In genomic region chr19:6979001-6979479, GRCm38 (mm10) we compare ENCODE assay signal across 7 mouse cellular contexts. TPM values are rescaled to one million over a fixed set of nuclear protein-coding genes. Genes with fewer than 3 reads are reported as not detected.
DNase-seq lines count a peak whose midpoint lies in the region; ATAC-seq lines count a peak whose summit lies in the region.

No protein-coding gene starts in this region.

- H3K36me3 ChIP-seq in megakaryocyte, embryonic 14.5 days (replicated peaks; ENCODE audit: low read length) = peaks cover 38% of the 10 kb centered on the region
- no peaks in the 10 kb centered on the region; the same call in 1 of the 2 replicates for H3K36me3 ChIP-seq in forebrain, embryonic 11.5 days (ENCODE audit: control insufficient read depth, insufficient read depth, low read length)
- H3K36me3 ChIP-seq in kidney, embryonic 14.5 days (ENCODE audit: control insufficient read depth, insufficient read depth, low read length) = peaks cover 34% of the 10 kb centered on the region
- H3K36me3 ChIP-seq in macrophage (ENCODE audit: inconsistent target) = 0 out of 2 replicates have a peak, but pooled peaks cover 6% of the 10 kb centered on the region

- no peaks in the 10 kb centered on the region for H3K27me3 ChIP-seq in megakaryocyte, embryonic 14.5 days (replicated peaks)
- H3K27me3 ChIP-seq in forebrain, embryonic 11.5 days (ENCODE audit: control insufficient read depth, insufficient read depth, low read length) = no peaks in the 10 kb centered on the region
- H3K27me3 ChIP-seq in kidney, embryonic 14.5 days (ENCODE audit: control insufficient read depth, insufficient read depth, low read length) = no peaks in the 10 kb centered on the region

- WGBS in forebrain, embryonic 11.5 days = 15% methylated on average over 11 of the region's 11 CpGs
- WGBS in kidney, embryonic 14.5 days = 9% methylated on average over 11 of the region's 11 CpGs
- WGBS in macrophage (ENCODE audit: missing documents) = 30% methylated on average over 10 of the region's 11 CpGs

- peak overlapping the region; percentile 67 for H3K4me2 ChIP-seq in forebrain, embryonic 11.5 days (ENCODE audit: low read depth, low read length, severe bottlenecking)
- H3K4me2 ChIP-seq in kidney, embryonic 14.5 days (replicated peaks; ENCODE audit: low read depth, low read length) = peak overlapping the region; percentile 77

- peaks cover 46% of the 10 kb centered on the region for H3K79me2 ChIP-seq in macrophage (ENCODE audit: inconsistent target)

- H3K9ac ChIP-seq in forebrain, embryonic 11.5 days (ENCODE audit: low read length) = peak overlapping the region; percentile 62
- peak overlapping the region; percentile 66 for H3K9ac ChIP-seq in kidney, embryonic 14.5 days (ENCODE audit: low read depth, low read length)

- no peak for ATAC-seq in megakaryocyte, adult 5-6 weeks (ENCODE audit: poor library complexity, severe bottlenecking)
- no peak for ATAC-seq in forebrain, embryonic 11.5 days (replicated peaks; ENCODE audit: low FRiP score)
- ATAC-seq in kidney, embryonic 14.5 days (ENCODE audit: low FRiP score, low TSS enrichment) = peak; percentile 0; the same call in 1 of the 2 replicates

- peak; percentile 53 to 73 for DNase-seq in adrenal gland, postnatal 36 days
- no peak for DNase-seq in forebrain, embryonic 11.5 days (ENCODE audit: low spot score)
- peak; percentile 66 for DNase-seq in thymus, postnatal 14 days

- H3K4me1 ChIP-seq in megakaryocyte, embryonic 14.5 days = peaks cover 66% of the 10 kb centered on the region
- peaks cover 22% of the 10 kb centered on the region for H3K4me1 ChIP-seq in forebrain, embryonic 11.5 days (replicated peaks; ENCODE audit: control insufficient read depth, insufficient read depth, low read length)
- H3K4me1 ChIP-seq in kidney, embryonic 14.5 days (ENCODE audit: control insufficient read depth, insufficient read depth, low read length) = peaks cover 34% of the 10 kb centered on the region

- peak overlapping the region; percentile 50; the same call in 1 of the 2 replicates for H3K27ac ChIP-seq in forebrain, embryonic 11.5 days (ENCODE audit: low read depth, low read length)
- peak overlapping the region; percentile 74; the same call in 1 of the 2 replicates for H3K27ac ChIP-seq in kidney, embryonic 14.5 days (ENCODE audit: low read depth, low read length)
- H3K27ac ChIP-seq in macrophage = peak overlapping the region; percentile 70

- no peaks in the 10 kb centered on the region for H3K9me3 ChIP-seq in megakaryocyte, embryonic 14.5 days
- no peaks in the 10 kb centered on the region for H3K9me3 ChIP-seq in forebrain, embryonic 11.5 days (ENCODE audit: control insufficient read depth, low read length)
- no peaks in the 10 kb centered on the region for H3K9me3 ChIP-seq in kidney, embryonic 14.5 days (ENCODE audit: control insufficient read depth, low read length)

- peak overlapping the region; percentile 99 for H3K4me3 ChIP-seq in megakaryocyte, embryonic 14.5 days (replicated peaks)
- peak overlapping the region; percentile 42 for H3K4me3 ChIP-seq in forebrain, embryonic 11.5 days (ENCODE audit: low read depth, low read length)
- peak overlapping the region; percentile 69 for H3K4me3 ChIP-seq in kidney, embryonic 14.5 days (ENCODE audit: low read length)
- peak overlapping the region; percentile 60 for H3K4me3 ChIP-seq in macrophage (ENCODE audit: inconsistent target)

RNA-seq across cellular contexts. Expression of gene Fkbp2, which starts 1.3 kb away (rescaled TPM):
- polyA plus RNA-seq in megakaryocyte, embryonic 14.5 days (2012; ENCODE audit: insufficient read depth, low replicate concordance) = 154 and 460 TPM in 2 replicates
- total RNA-seq in megakaryocyte, adult 5-6 weeks (2015) = 127 and 145 TPM in 2 replicates
- total RNA-seq in megakaryocyte, adult 5-6 weeks (2017) = 141 and 155 TPM in 2 replicates
- total RNA-seq in adrenal gland, postnatal 36 days (2021) = 100 to 1,000 TPM in 1 of 2 experiments, 10 to 100 TPM in 1; 93.3 to 103 TPM
- 65.4 and 80.7 TPM in 2 replicates for polyA plus RNA-seq in forebrain, embryonic 11.5 days (2014; fragmentation: Nextera tagmentation; extraction: Ambion mirVana)
- 89.7 and 118 TPM in 2 replicates for polyA plus RNA-seq in kidney, embryonic 14.5 days (2014; fragmentation: Nextera tagmentation; extraction: Ambion mirVana)
- 10 to 100 TPM; 13.2 to 62.3 (median 33.3) TPM for total RNA-seq in macrophage (2018; cell fraction: chromatin; rRNA removed)
- 100 to 1,000 TPM in 19 of 26 experiments, 10 to 100 TPM in 7; 83.0 to 136 (median 111) TPM for total RNA-seq in macrophage (2018; cell fraction: cytosol; rRNA removed)
- total RNA-seq in macrophage (2018; cell fraction: nucleus; rRNA removed) = 100 to 1,000 TPM in 3 of 26 experiments, 10 to 100 TPM in 23; 35.1 to 113 (median 84.1) TPM
- polyA plus RNA-seq in macrophage (2018) = 146 to 269 TPM (median 153 TPM) in 3 replicates

RNA-seq across cellular contexts. Expression of gene Plcb3, which starts 2.8 kb away (rescaled TPM):
- 39.2 and 49.3 TPM in 2 replicates for polyA plus RNA-seq in megakaryocyte, embryonic 14.5 days (2012; ENCODE audit: insufficient read depth, low replicate concordance)
- 10.4 and 11.8 TPM in 2 replicates for total RNA-seq in megakaryocyte, adult 5-6 weeks (2015)
- 13.4 and 14.1 TPM in 2 replicates for total RNA-seq in megakaryocyte, adult 5-6 weeks (2017)
- total RNA-seq in adrenal gland, postnatal 36 days (2021) = 10 to 100 TPM; 41.8 to 44.5 TPM
- 21.2 and 24.1 TPM in 2 replicates for polyA plus RNA-seq in forebrain, embryonic 11.5 days (2014; fragmentation: Nextera tagmentation; extraction: Ambion mirVana)
- 24.4 and 38.9 TPM in 2 replicates for polyA plus RNA-seq in kidney, embryonic 14.5 days (2014; fragmentation: Nextera tagmentation; extraction: Ambion mirVana)
- total RNA-seq in macrophage (2018; cell fraction: chromatin; rRNA removed) = 100 to 1,000 TPM in 11 of 26 experiments, 10 to 100 TPM in 15; 62.5 to 333 (median 91.9) TPM
- 10 to 100 TPM in 24 of 26 experiments, 1 to 10 TPM in 2; 7.6 to 22.0 (median 14.4) TPM for total RNA-seq in macrophage (2018; cell fraction: cytosol; rRNA removed)
- 100 to 1,000 TPM in 2 of 26 experiments, 10 to 100 TPM in 24; 23.3 to 148 (median 41.0) TPM for total RNA-seq in macrophage (2018; cell fraction: nucleus; rRNA removed)
- polyA plus RNA-seq in macrophage (2018) = 15.2 to 25.2 TPM (median 24.8 TPM) in 3 replicates

RNA-seq across cellular contexts. Expression of gene Ppp1r14b, which starts 4.3 kb away (rescaled TPM):
- 310 and 626 TPM in 2 replicates for polyA plus RNA-seq in megakaryocyte, embryonic 14.5 days (2012; ENCODE audit: insufficient read depth, low replicate concordance)
- 54.3 and 63.8 TPM in 2 replicates for total RNA-seq in megakaryocyte, adult 5-6 weeks (2015)
- 43.8 and 45.2 TPM in 2 replicates for total RNA-seq in megakaryocyte, adult 5-6 weeks (2017)
- total RNA-seq in adrenal gland, postnatal 36 days (2021) = 100 to 1,000 TPM; 203 TPM
- polyA plus RNA-seq in forebrain, embryonic 11.5 days (2014; fragmentation: Nextera tagmentation; extraction: Ambion mirVana) = 305 and 329 TPM in 2 replicates
- polyA plus RNA-seq in kidney, embryonic 14.5 days (2014; fragmentation: Nextera tagmentation; extraction: Ambion mirVana) = 202 and 254 TPM in 2 replicates
- total RNA-seq in macrophage (2018; cell fraction: chromatin; rRNA removed) = 10 to 100 TPM in 22 of 26 experiments, 1 to 10 TPM in 4; 5.2 to 52.6 (median 18.4) TPM
- total RNA-seq in macrophage (2018; cell fraction: cytosol; rRNA removed) = 100 to 1,000 TPM in 19 of 26 experiments, 10 to 100 TPM in 7; 70.2 to 154 (median 105) TPM
- total RNA-seq in macrophage (2018; cell fraction: nucleus; rRNA removed) = 10 to 100 TPM; 22.5 to 80.6 (median 39.4) TPM
- 51.9 to 204 TPM (median 81.4 TPM) in 3 replicates for polyA plus RNA-seq in macrophage (2018)

RNA-seq across cellular contexts. Expression of gene Vegfb, which starts 8.4 kb away (rescaled TPM):
- polyA plus RNA-seq in megakaryocyte, embryonic 14.5 days (2012; ENCODE audit: insufficient read depth, low replicate concordance) = 68.5 and 73.8 TPM in 2 replicates
- 7.8 and 8.0 TPM in 2 replicates for total RNA-seq in megakaryocyte, adult 5-6 weeks (2015)
- 2.4 and 2.8 TPM in 2 replicates for total RNA-seq in megakaryocyte, adult 5-6 weeks (2017)
- 10 to 100 TPM; 92.0 to 95.7 TPM for total RNA-seq in adrenal gland, postnatal 36 days (2021)
- 29.5 and 32.7 TPM in 2 replicates for polyA plus RNA-seq in forebrain, embryonic 11.5 days (2014; fragmentation: Nextera tagmentation; extraction: Ambion mirVana)
- 38.2 and 39.8 TPM in 2 replicates for polyA plus RNA-seq in kidney, embryonic 14.5 days (2014; fragmentation: Nextera tagmentation; extraction: Ambion mirVana)
- total RNA-seq in macrophage (2018; cell fraction: chromatin; rRNA removed) = 10 to 100 TPM in 8 of 26 experiments, 1 to 10 TPM in 18; 1.6 to 28.5 (median 6.5) TPM
- 100 to 1,000 TPM in 4 of 26 experiments, 10 to 100 TPM in 22; 33.0 to 110 (median 58.7) TPM for total RNA-seq in macrophage (2018; cell fraction: cytosol; rRNA removed)
- 10 to 100 TPM in 22 of 26 experiments, 1 to 10 TPM in 4; 8.1 to 47.9 (median 16.1) TPM for total RNA-seq in macrophage (2018; cell fraction: nucleus; rRNA removed)
- 34.5 to 91.1 TPM (median 72.1 TPM) in 3 replicates for polyA plus RNA-seq in macrophage (2018)

RNA-seq across cellular contexts. Expression of gene Dnajc4, which starts 13.3 kb away (rescaled TPM):
- 19.1 and 20.6 TPM in 2 replicates for polyA plus RNA-seq in megakaryocyte, embryonic 14.5 days (2012; ENCODE audit: insufficient read depth, low replicate concordance)
- total RNA-seq in megakaryocyte, adult 5-6 weeks (2015) = 19.5 and 23.0 TPM in 2 replicates
- 18.4 and 21.4 TPM in 2 replicates for total RNA-seq in megakaryocyte, adult 5-6 weeks (2017)
- 10 to 100 TPM; 38.5 to 46.1 TPM for total RNA-seq in adrenal gland, postnatal 36 days (2021)
- polyA plus RNA-seq in forebrain, embryonic 11.5 days (2014; fragmentation: Nextera tagmentation; extraction: Ambion mirVana) = 14.5 and 18.8 TPM in 2 replicates
- polyA plus RNA-seq in kidney, embryonic 14.5 days (2014; fragmentation: Nextera tagmentation; extraction: Ambion mirVana) = 22.6 and 24.0 TPM in 2 replicates
- total RNA-seq in macrophage (2018; cell fraction: chromatin; rRNA removed) = 10 to 100 TPM in 19 of 26 experiments, 1 to 10 TPM in 7; 4.3 to 21.3 (median 12.2) TPM
- 10 to 100 TPM; 15.3 to 25.2 (median 21.4) TPM for total RNA-seq in macrophage (2018; cell fraction: cytosol; rRNA removed)
- total RNA-seq in macrophage (2018; cell fraction: nucleus; rRNA removed) = 10 to 100 TPM in 17 of 26 experiments, 1 to 10 TPM in 9; 3.9 to 22.8 (median 13.6) TPM
- polyA plus RNA-seq in macrophage (2018) = 18.1 to 21.0 TPM (median 19.3 TPM) in 3 replicates

Comparison
In these comparisons a context has a peak if more than half of its experiments do, and no peak if none do; other contexts are left out.
1. H3K4me3 ChIP-seq: peak in every context shown above with its lines; median percentile 99 in megakaryocyte, embryonic 14.5 days; 69 in kidney, embryonic 14.5 days; 60 in macrophage; 42 in forebrain, embryonic 11.5 days.